Mouse (Mus musculus) C2C12 (cell line): ENCODE results near the gene Nxph3.

Source experiments
- CEBPB ChIP-seq: IDR thresholded peaks from one replicate; pipeline ENCODE4 v1.6.1; 2011; ENCODE audit warnings: low read depth, mild to moderate bottlenecking, control low read depth, moderate library complexity
- CTCF ChIP-seq: IDR thresholded peaks from one replicate; pipeline ENCODE4 v1.5.1; 2011; ENCODE audit not compliant: control insufficient read depth, insufficient read depth, insufficient read length
- MAX ChIP-seq: IDR thresholded peaks from one replicate; pipeline ENCODE4 v1.6.1; 2011; ENCODE audit warnings: mild to moderate bottlenecking, control low read depth
- USF1 ChIP-seq: IDR thresholded peaks from one replicate; pipeline ENCODE4 v1.6.1; 2011; ENCODE audit warnings: low read depth, mild to moderate bottlenecking, control low read depth, moderate library complexity

GRCm38 (mm10) chr11:95467731-95468130, 46.6 kb downstream of the Nxph3 start:
- TF ChIP-seq CTCF = no peak
- no peak for TF ChIP-seq MAX
- TF ChIP-seq USF1 = no peak
- no peak for TF ChIP-seq CEBPB
